Mouse (Mus musculus) ovary, adult 18-20 months (tissue): Measurements from ENCODE around the gene Trak2.
"Not testable (repeated sequence)": the region's sequence is repeated elsewhere in the genome, so short reads cannot be mapped to it uniquely, and the experiment has no call there.

Experiments used
- DNase-seq: peaks from one replicate; pipeline ENCODE4 v3.0.0; 2022; ENCODE audit warnings: low spot score, mixed read lengths

Gene Trak2

GRCm38 (mm10) chr1:58953686-58954434, 19.4 kb downstream of the Trak2 start:
- DNase-seq = no peak

- no peak for DNase-seq
These were observed 20.2 kb downstream of the Trak2 start for GRCm38 (mm10) chr1:58952997-58953396.

- no peak for DNase-seq
These were observed 20.7 kb downstream of the Trak2 start for GRCm38 (mm10) chr1:58952526-58952925.

GRCm38 (mm10) chr1:58951841-58952240, 21.4 kb downstream of the Trak2 start:
- DNase-seq = no peak

- peak; percentile 48 for DNase-seq
These were observed 22.2 kb downstream of the Trak2 start for GRCm38 (mm10) chr1:58950899-58951648.

- no peak for DNase-seq
These were observed 23.6 kb downstream of the Trak2 start for GRCm38 (mm10) chr1:58949561-58950106.

GRCm38 (mm10) chr1:58946718-58947117, 26.5 kb downstream of the Trak2 start:
- DNase-seq = no peak

- no peak for DNase-seq
These were observed 27.1 kb downstream of the Trak2 start for GRCm38 (mm10) chr1:58945960-58946670.

GRCm38 (mm10) chr1:58945523-58945922, 27.7 kb downstream of the Trak2 start:
- peak; percentile 63 for DNase-seq

GRCm38 (mm10) chr1:58937606-58938099, 35.6 kb downstream of the Trak2 start:
- DNase-seq = no peak

- DNase-seq = no peak
These were observed 36.3 kb downstream of the Trak2 start for GRCm38 (mm10) chr1:58936746-58937605.

- no peak for DNase-seq
These were observed 46.6 kb downstream of the Trak2 start for GRCm38 (mm10) chr1:58926664-58927063.

GRCm38 (mm10) chr1:58917566-58917965, 55.7 kb downstream of the Trak2 start:
- DNase-seq = no peak

GRCm38 (mm10) chr1:58909636-58910272, 63.5 kb downstream of the Trak2 start:
- no peak for DNase-seq

GRCm38 (mm10) chr1:58903681-58904080, 69.5 kb downstream of the Trak2 start:
- no peak for DNase-seq

- DNase-seq = not testable (repeated sequence)
These were observed 75.7 kb downstream of the Trak2 start for GRCm38 (mm10) chr1:58897561-58897960.

- not testable (repeated sequence) for DNase-seq
These were observed 80.8 kb downstream of the Trak2 start for GRCm38 (mm10) chr1:58892386-58892785.

GRCm38 (mm10) chr1:58891481-58892170, 81.6 kb downstream of the Trak2 start:
- not testable (repeated sequence) for DNase-seq

- DNase-seq = not testable (repeated sequence)
These were observed 82.4 kb downstream of the Trak2 start for GRCm38 (mm10) chr1:58890697-58891290.
